Mouse (Mus musculus) liver, embryonic 14.5 days (tissue): ENCODE results near the gene Acap3.

Experiments used
- CTCF ChIP-seq: IDR thresholded peaks from 2 replicates; pipeline ENCODE4 v1.5.1; 2016; ENCODE audit warnings: antibody characterized with exemption, low read depth, control low read depth
- EP300 ChIP-seq: IDR thresholded peaks from 2 replicates; pipeline ENCODE4 v1.6.1; 2016; ENCODE audit warnings: antibody characterized with exemption, low read depth

DNA sequence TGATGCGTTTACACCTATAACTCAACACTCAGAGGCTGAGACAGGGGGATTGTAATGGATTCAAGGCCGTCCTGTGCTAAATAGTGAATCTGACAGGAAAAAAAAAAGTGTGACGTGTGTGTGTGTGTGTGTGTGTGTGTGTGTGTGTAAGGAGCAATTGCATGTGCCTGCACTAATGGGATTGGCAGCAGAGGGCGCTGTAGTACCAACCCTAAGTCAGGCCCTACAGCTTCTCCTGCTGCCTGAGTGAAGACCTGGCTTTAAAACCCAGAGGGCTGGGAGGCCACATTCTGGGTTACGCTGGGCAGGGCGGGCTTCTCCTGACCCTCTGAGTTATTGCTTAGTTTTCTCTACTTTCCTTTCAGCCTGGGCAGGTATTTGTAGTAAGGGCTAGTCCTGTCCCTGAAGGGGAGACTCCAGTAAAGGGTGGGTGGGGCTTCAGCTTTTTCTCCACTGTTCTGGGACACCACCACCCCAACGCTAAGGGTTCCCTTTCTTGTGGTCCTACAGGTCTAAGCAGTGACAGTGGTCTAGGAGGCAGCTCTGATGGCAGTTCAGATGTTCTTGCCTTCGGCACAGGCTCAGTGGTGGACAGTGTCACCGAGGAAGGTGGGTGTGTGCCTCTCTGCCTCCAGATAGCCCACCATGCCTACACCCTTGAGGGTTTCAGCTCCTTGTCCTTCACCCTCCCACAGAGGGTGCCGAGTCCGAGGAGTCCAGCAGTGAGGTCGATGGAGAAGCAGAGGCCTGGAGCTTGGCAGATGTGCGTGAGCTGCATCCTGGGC is 12.9 kb downstream of the Acap3 start:
- TF ChIP-seq CTCF (peak; percentile 70), EP300 (no peak)
